Mouse (Mus musculus): ENCODE data around the gene Lrch1.
A peak's percentile ranks its signal among the peaks of the same experiment; 100 is the strongest.

The Lrch1 gene

GRCm38 (mm10) chr14:74962713-74963401, 15.2 kb upstream of the Lrch1 start:
- TF ChIP-seq GATA4 (IDR thresholded peaks at IDR 0.05; ENCODE audit: insufficient replicate concordance, low read length) = no peak; the same call in 1 of the 2 replicates

- TF ChIP-seq GATA4 (IDR thresholded peaks at IDR 0.05; ENCODE audit: insufficient replicate concordance, low read length) = no peak
These were observed 12.9 kb upstream of the Lrch1 start for GRCm38 (mm10) chr14:74960568-74960967.

DNA sequence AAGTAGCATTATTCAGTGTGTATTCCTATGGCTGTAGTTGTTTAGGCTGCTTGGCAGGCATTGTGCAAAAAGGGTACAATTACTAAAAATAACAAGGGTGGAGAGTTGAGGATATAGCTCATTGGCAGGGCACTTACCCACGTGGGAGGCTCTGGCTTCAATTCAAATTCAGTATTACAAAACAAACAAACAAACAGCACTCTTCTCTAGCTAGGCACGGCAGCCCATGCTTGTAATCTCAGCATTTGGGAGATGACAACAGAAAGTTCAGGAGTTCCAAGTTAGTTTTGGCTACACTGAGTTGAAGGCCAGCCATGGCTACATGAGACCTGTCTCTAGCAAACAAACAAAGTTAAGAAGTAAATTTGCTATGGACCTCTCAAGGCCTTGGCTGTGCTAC, 9.0 kb upstream of the Lrch1 start:
- TF ChIP-seq GATA4 (IDR thresholded peaks at IDR 0.05; ENCODE audit: insufficient replicate concordance, low read length) = no peak

GRCm38 (mm10) chr14:74956234-74956633, 8.6 kb upstream of the Lrch1 start:
- TF ChIP-seq GATA4 (IDR thresholded peaks at IDR 0.05; ENCODE audit: insufficient replicate concordance, low read length) = no peak

- no peak for TF ChIP-seq GATA4 (IDR thresholded peaks at IDR 0.05; ENCODE audit: insufficient replicate concordance, low read length)
These were observed 957 bp upstream of the Lrch1 start for GRCm38 (mm10) chr14:74948426-74949240.

DNA sequence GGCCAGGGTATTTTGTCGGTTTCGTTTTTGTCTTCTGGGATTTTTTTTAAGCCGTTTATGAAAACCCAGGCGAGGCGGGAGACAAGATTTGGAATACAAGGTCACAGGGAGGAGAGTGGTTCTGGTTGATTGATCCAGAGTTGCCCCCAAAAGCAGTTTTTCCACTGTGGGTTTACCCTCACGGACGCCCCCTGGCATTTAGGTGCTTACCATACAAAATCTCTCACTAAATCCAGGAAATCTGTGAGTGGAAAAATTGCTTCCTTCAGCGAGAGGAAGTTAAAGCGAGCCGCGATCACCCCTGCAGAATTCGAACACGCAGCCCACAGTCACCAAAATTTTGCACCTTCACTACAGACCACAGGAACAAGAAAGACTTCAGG, 329 bp upstream of the Lrch1 start:
- TF ChIP-seq GATA4 (IDR thresholded peaks at IDR 0.05; ENCODE audit: insufficient replicate concordance, low read length) = no peak

DNA sequence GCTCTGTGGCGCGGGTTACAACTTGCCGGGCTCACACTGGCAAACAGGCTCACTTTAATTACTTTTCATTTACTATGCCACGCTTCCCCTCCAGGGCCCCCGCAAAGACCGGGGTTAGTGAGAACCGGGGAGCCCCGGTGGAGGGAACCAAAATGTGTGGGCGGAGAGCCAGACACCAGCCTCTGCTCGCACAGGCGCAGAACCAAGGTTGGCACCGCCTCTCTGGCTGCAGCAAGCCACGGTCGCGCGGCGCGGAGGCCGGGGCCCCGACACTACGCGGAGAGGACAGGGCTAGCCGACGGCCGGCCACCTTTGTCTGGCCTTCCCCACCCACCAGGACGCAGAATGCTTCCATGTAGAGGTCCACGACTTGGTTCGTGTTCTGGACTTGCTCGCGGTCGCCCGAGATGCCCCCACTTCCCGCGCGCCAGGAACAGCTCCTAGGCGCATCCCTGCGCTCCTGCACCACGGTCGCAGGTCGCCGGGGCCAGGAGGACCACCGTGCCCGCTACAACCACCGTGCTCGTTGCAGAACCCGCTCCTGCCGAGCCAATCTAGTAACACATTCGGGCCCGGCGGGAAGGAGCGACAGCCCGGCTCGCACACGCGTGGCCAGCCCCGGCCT, 813 bp downstream of the Lrch1 start:
- TF ChIP-seq GATA4 (IDR thresholded peaks at IDR 0.05; ENCODE audit: insufficient replicate concordance, low read length) = no peak

DNA sequence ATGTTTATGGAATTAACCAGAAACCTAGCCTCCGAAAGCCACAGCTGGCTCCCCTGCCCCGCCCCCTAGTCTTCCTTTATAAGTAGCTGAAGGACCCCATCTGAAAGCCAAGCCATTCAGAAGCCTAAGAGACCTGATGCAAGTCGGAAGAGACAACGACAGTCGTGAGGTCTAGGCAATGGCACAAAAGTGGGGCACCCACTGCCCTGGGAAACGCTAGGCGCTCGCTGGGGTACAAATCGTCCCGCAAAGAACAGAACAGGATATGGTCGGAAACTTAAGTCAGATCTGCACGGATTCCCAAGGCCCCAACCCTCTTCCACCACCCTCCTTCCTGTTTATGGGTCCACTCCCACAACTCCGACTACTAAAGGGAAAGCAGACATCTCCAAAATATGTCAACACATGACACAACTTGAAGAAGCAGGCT, 1.3 kb downstream of the Lrch1 start:
- TF ChIP-seq GATA4 (IDR thresholded peaks at IDR 0.05; ENCODE audit: insufficient replicate concordance, low read length) = no peak

GRCm38 (mm10) chr14:74945266-74946215, 2.1 kb downstream of the Lrch1 start:
- TF ChIP-seq GATA4 (IDR thresholded peaks at IDR 0.05; ENCODE audit: insufficient replicate concordance, low read length) = no peak

- no peak for TF ChIP-seq GATA4 (IDR thresholded peaks at IDR 0.05; ENCODE audit: insufficient replicate concordance, low read length)
These were observed 3.4 kb downstream of the Lrch1 start for GRCm38 (mm10) chr14:74944128-74944755.

- TF ChIP-seq GATA4 (IDR thresholded peaks at IDR 0.05; ENCODE audit: insufficient replicate concordance, low read length) = peak; percentile 18; the same call in 1 of the 2 replicates
These were observed 4.0 kb downstream of the Lrch1 start for GRCm38 (mm10) chr14:74943581-74944117.

DNA sequence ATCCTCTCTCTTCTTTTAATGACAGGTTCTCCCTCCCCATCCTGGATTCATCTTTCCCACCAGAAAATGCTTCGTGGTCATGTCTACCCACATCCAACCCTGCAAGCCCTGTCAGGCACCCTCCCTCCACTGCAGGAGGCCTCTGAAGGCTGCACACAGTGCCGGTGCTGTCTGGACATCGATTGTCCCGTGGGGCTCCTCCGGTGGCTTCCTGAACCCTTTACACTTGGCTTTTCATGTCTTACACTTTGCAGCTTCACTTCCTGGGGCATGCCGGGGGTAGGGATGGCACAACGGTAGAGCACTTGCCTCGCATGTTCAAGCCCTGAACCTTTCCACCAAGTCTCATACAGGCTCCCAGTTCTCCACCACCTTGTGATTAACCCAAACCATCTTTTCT, 4.7 kb downstream of the Lrch1 start:
- TF ChIP-seq GATA4 (IDR thresholded peaks at IDR 0.05; ENCODE audit: insufficient replicate concordance, low read length) = no peak

DNA sequence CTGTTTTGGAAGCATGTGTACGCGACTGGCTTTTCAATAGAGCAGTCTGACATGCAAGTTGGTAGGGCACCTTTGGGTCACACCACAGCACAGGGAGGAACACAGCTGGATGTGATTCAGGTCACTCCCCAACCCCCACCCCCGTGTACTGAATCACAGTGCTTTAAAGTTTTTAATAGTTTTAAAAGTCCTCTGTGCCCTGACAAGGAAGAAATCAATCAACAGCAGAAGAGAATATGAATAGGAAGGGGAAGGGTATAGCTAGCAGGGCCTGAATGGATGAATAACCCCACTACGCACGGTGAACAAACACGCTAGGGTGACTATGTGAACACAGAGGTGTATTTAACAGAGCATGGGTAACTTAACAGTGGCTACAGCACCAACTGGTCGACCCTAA, 6.1 kb downstream of the Lrch1 start:
- TF ChIP-seq GATA4 (IDR thresholded peaks at IDR 0.05; ENCODE audit: insufficient replicate concordance, low read length) = no peak

DNA sequence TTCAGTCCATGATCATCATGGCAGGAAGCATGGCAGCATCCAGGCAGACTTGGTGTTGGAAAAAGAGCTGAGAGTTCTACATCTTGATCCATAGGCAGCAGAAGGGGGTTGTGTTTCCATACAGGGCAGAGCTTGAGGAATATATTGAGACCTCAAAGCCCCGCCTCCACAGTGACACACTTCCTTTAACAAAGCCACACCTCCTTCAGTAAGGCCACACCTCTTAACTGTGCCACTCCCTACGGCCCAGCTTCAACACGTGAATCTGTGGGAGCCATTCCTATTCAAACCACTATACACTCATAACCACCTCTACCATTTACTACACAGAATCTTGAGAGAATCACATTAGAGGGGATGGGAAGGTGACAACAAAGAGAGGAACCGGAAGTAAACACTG, 6.9 kb downstream of the Lrch1 start:
- TF ChIP-seq GATA4 (IDR thresholded peaks at IDR 0.05; ENCODE audit: insufficient replicate concordance, low read length) = no peak
